Mouse (Mus musculus) MEL (cell line): ENCODE measurements around the gene Wfikkn2.

Experiments used
- CTCF ChIP-seq, 3 experiments: IDR thresholded peaks in 2 of 3; conservative IDR thresholded peaks in 1 of 3; 2 replicates each; pipeline ENCODE4 v1.5.1; 2011 to 2012; ENCODE audit warnings: low read length in 3 of 3, low read depth in 2 of 3, mild to moderate bottlenecking in 2 of 3, improper control_type of control experiment in 1 of 3, inconsistent platforms in 1 of 3, mixed read lengths in 1 of 3, moderate library complexity in 1 of 3; ENCODE audit not compliant: control insufficient read depth in 1 of 3, insufficient read depth in 1 of 3, poor library complexity in 1 of 3, severe bottlenecking in 1 of 3
- EP300 ChIP-seq, 2 experiments: IDR thresholded peaks; 2 replicates each; pipeline ENCODE4 v1.6.1; 2011; ENCODE audit warnings: improper control_type of control experiment in 2 of 2, low read length in 2 of 2, low read depth in 1 of 2, mild to moderate bottlenecking in 1 of 2
- GABPA ChIP-seq: IDR thresholded peaks from 2 replicates; pipeline ENCODE4 v1.6.1; 2012; ENCODE audit warnings: low read depth, mild to moderate bottlenecking, inconsistent platforms, low read length, improper control_type of control experiment, moderate library complexity
- JUND ChIP-seq: IDR thresholded peaks from 2 replicates; pipeline ENCODE4 v1.6.1; 2011; ENCODE audit warnings: low read depth, mild to moderate bottlenecking, improper control_type of control experiment, low read length
- KAT2A ChIP-seq: conservative IDR thresholded peaks from 2 replicates; pipeline ENCODE4 v1.6.1; 2012; ENCODE audit warnings: low read depth, low read length, improper control_type of control experiment, inconsistent platforms
- MAZ ChIP-seq: IDR thresholded peaks from 2 replicates; pipeline ENCODE4 v1.6.1; 2012; ENCODE audit warnings: low read depth, mild to moderate bottlenecking, inconsistent platforms, low read length, improper control_type of control experiment
- MYC ChIP-seq: IDR thresholded peaks from 2 replicates; pipeline ENCODE4 v1.6.1; 2011; ENCODE audit warnings: low read depth, mild to moderate bottlenecking, low read length, improper control_type of control experiment, moderate library complexity
- POLR2A ChIP-seq, 2 experiments: IDR thresholded peaks; 2 replicates each; pipeline ENCODE4 v1.6.1; 2011 to 2012; ENCODE audit warnings: low read length in 2 of 2, mild to moderate bottlenecking in 2 of 2, control low read depth in 1 of 2, improper control_type of control experiment in 1 of 2, low read depth in 1 of 2, moderate library complexity in 1 of 2; ENCODE audit not compliant: control insufficient read depth in 1 of 2, insufficient read depth in 1 of 2, poor library complexity in 1 of 2

- TF ChIP-seq JUND = no peak
- no peak for TF ChIP-seq MAZ
- TF ChIP-seq EP300 (IDR thresholded peaks at IDR 0.05; ENCODE audit: low read depth in 1 of 2, low read length in 2 of 2) = no peak
- TF ChIP-seq KAT2A = no peak
- TF ChIP-seq GABPA = no peak
- TF ChIP-seq POLR2A (IDR thresholded peaks at IDR 0.05; ENCODE audit: control insufficient read depth in 1 of 2, insufficient read depth in 1 of 2, low read depth in 1 of 2, low read length in 2 of 2, poor library complexity in 1 of 2) = no peak
- no peak for TF ChIP-seq CTCF (IDR thresholded peaks at IDR 0.05 in 2 of 3, conservative IDR thresholded peaks at IDR 0.05 in 1 of 3; ENCODE audit: control insufficient read depth in 1 of 3, insufficient read depth in 1 of 3, low read depth in 2 of 3, low read length in 3 of 3, poor library complexity in 1 of 3, severe bottlenecking in 1 of 3)
- no peak for TF ChIP-seq MYC
These were observed 29.6 kb downstream of the Wfikkn2 start for GRCm38 (mm10) chr11:94216247-94216646.
